Mouse (Mus musculus): ENCODE data around the gene Rubcn.

- TF ChIP-seq POLR2A (IDR thresholded peaks at IDR 0.05; ENCODE audit: borderline replicate concordance, extremely low read depth, low read depth, low read length), result no peak
- TF ChIP-seq CTCF (IDR thresholded peaks at IDR 0.05; ENCODE audit: insufficient read depth, low read length), result no peak
Observed at GRCm38 (mm10) chr16:32866713-32867112, 10.9 kb downstream of the Rubcn start.
